Mouse (Mus musculus) MEL-GATA-1-ER (cell line): ENCODE data around the gene Fancd2os.

Experiments used
- DNase-seq: peaks from one replicate; pipeline ENCODE4 v3.0.0-alpha.2; 2012; ENCODE audit warnings: low read depth; ENCODE audit errors: extremely low read depth

Gene Fancd2os

GRCm38 (mm10) chr6:113600543-113601139, at the start of gene Fancd2os:
Gene Fancd2os, minus strand, starts transcription at chr6:113600715.
- no peak for DNase-seq

- peak; percentile 25 for DNase-seq
Observed at GRCm38 (mm10) chr6:113650197-113650640, 49.7 kb upstream of the Fancd2os start.

GRCm38 (mm10) chr6:113649346-113650196, 49.1 kb upstream of the Fancd2os start:
- DNase-seq = no peak

- DNase-seq = no peak
Observed at GRCm38 (mm10) chr6:113644808-113645207, 44.3 kb upstream of the Fancd2os start.

GRCm38 (mm10) chr6:113643967-113644366, 43.5 kb upstream of the Fancd2os start:
- DNase-seq = no peak

- no peak for DNase-seq
Observed at GRCm38 (mm10) chr6:113643021-113643420, 42.5 kb upstream of the Fancd2os start.

GRCm38 (mm10) chr6:113642605-113643004, 42.1 kb upstream of the Fancd2os start:
- no peak for DNase-seq

- DNase-seq = no peak
Observed at GRCm38 (mm10) chr6:113639201-113639600, 38.7 kb upstream of the Fancd2os start.

- peak; percentile 75 for DNase-seq
Observed at GRCm38 (mm10) chr6:113638302-113639040, 38.0 kb upstream of the Fancd2os start, which contains the start of gene Irak2. Gene Irak2, plus strand, starts transcription at chr6:113638467.

- no peak for DNase-seq
Observed at GRCm38 (mm10) chr6:113632863-113633262, 32.3 kb upstream of the Fancd2os start.

GRCm38 (mm10) chr6:113630322-113630721, 29.8 kb upstream of the Fancd2os start:
- no peak for DNase-seq

- no peak for DNase-seq
Observed at GRCm38 (mm10) chr6:113624989-113625770, 24.7 kb upstream of the Fancd2os start.

- DNase-seq = no peak
Observed at GRCm38 (mm10) chr6:113623941-113624751, 23.6 kb upstream of the Fancd2os start, which contains the start of gene Vhl. Gene Vhl, plus strand, starts transcription at chr6:113623959.

- DNase-seq = no peak
Observed at GRCm38 (mm10) chr6:113623386-113623785, 22.9 kb upstream of the Fancd2os start.

- no peak for DNase-seq
Observed at GRCm38 (mm10) chr6:113615489-113615888, 15.0 kb upstream of the Fancd2os start.

- DNase-seq = no peak
Observed at GRCm38 (mm10) chr6:113614997-113615396, 14.5 kb upstream of the Fancd2os start.

- no peak for DNase-seq
Observed at GRCm38 (mm10) chr6:113614152-113614551, 13.6 kb upstream of the Fancd2os start.

- no peak for DNase-seq
Observed at GRCm38 (mm10) chr6:113612258-113612969, 11.9 kb upstream of the Fancd2os start.

- no peak for DNase-seq
Observed at GRCm38 (mm10) chr6:113609293-113609692, 8.8 kb upstream of the Fancd2os start.
